Mouse (Mus musculus): ENCODE data around the gene Eef1a2. TPM values are rescaled to one million over a fixed set of nuclear protein-coding genes. Genes with fewer than 3 reads are reported as not detected.

Eef1a2 gene
- polyA plus RNA-seq, 1 experiment from 2014 or later: 0.32 TPM

Other genes with a start within 250 kb of the Eef1a2 start
- 42.0 and 61.0 TPM in 2 replicates for gene Ythdf1, start 236.1 kb downstream of the Eef1a2 start, polyA plus RNA-seq (2014; fragmentation: Nextera tagmentation; extraction: Ambion mirVana)
- 0.26 TPM in 1 of 2 replicates, not detected in the other for gene Birc7, start 228.0 kb downstream of the Eef1a2 start, polyA plus RNA-seq (2014; fragmentation: Nextera tagmentation; extraction: Ambion mirVana)
- gene Nkain4, start 202.3 kb downstream of the Eef1a2 start, polyA plus RNA-seq (2014; fragmentation: Nextera tagmentation; extraction: Ambion mirVana): 51.0 and 53.3 TPM in 2 replicates
- gene Arfgap1, start 189.8 kb downstream of the Eef1a2 start, polyA plus RNA-seq (2014; fragmentation: Nextera tagmentation; extraction: Ambion mirVana): 77.0 and 78.6 TPM in 2 replicates
- 0.24 and 0.26 TPM in 2 replicates for gene Col20a1, start 170.5 kb downstream of the Eef1a2 start, polyA plus RNA-seq (2014; fragmentation: Nextera tagmentation; extraction: Ambion mirVana)
- gene Chrna4, start 113.5 kb downstream of the Eef1a2 start, polyA plus RNA-seq (2014; fragmentation: Nextera tagmentation; extraction: Ambion mirVana): 2.0 and 2.1 TPM in 2 replicates
- gene Kcnq2, start 21.7 kb downstream of the Eef1a2 start, polyA plus RNA-seq (2014; fragmentation: Nextera tagmentation; extraction: Ambion mirVana): 2.0 and 2.4 TPM in 2 replicates
- gene Ppdpf, start 30.2 kb upstream of the Eef1a2 start, polyA plus RNA-seq (2014; fragmentation: Nextera tagmentation; extraction: Ambion mirVana): 350 and 369 TPM in 2 replicates
- gene Ptk6, start 45.8 kb upstream of the Eef1a2 start, polyA plus RNA-seq (2014; fragmentation: Nextera tagmentation; extraction: Ambion mirVana): not detected in 2 replicates
- 0.09 TPM in 1 of 2 replicates, not detected in the other for gene Srms, start 56.2 kb upstream of the Eef1a2 start, polyA plus RNA-seq (2014; fragmentation: Nextera tagmentation; extraction: Ambion mirVana)
- not detected in 2 replicates for gene Fndc11, start 63.0 kb upstream of the Eef1a2 start, polyA plus RNA-seq (2014; fragmentation: Nextera tagmentation; extraction: Ambion mirVana)
- gene Helz2, start 85.0 kb upstream of the Eef1a2 start, polyA plus RNA-seq (2014; fragmentation: Nextera tagmentation; extraction: Ambion mirVana): 2.6 and 2.8 TPM in 2 replicates
- 16.4 and 16.6 TPM in 2 replicates for gene Gmeb2, start 131.0 kb upstream of the Eef1a2 start, polyA plus RNA-seq (2014; fragmentation: Nextera tagmentation; extraction: Ambion mirVana)
- gene Stmn3, start 157.5 kb upstream of the Eef1a2 start, polyA plus RNA-seq (2014; fragmentation: Nextera tagmentation; extraction: Ambion mirVana): 56.5 and 63.9 TPM in 2 replicates
- gene Rtel1, start 162.7 kb upstream of the Eef1a2 start, polyA plus RNA-seq (2014; fragmentation: Nextera tagmentation; extraction: Ambion mirVana): 53.7 and 57.1 TPM in 2 replicates
- 34.4 and 38.2 TPM in 2 replicates for gene Zgpat, start 207.9 kb upstream of the Eef1a2 start, polyA plus RNA-seq (2014; fragmentation: Nextera tagmentation; extraction: Ambion mirVana)
- gene Arfrp1, start 208.4 kb upstream of the Eef1a2 start, polyA plus RNA-seq (2014; fragmentation: Nextera tagmentation; extraction: Ambion mirVana): 50.3 and 52.6 TPM in 2 replicates
- gene Lime1, start 223.1 kb upstream of the Eef1a2 start, polyA plus RNA-seq (2014; fragmentation: Nextera tagmentation; extraction: Ambion mirVana): 20.5 and 22.2 TPM in 2 replicates